Mouse (Mus musculus) neutrophil, adult 5-6 weeks (primary cell): ENCODE measurements around the gene Xbp1. TPM values are rescaled to one million over a fixed set of nuclear protein-coding genes. Genes with fewer than 3 reads are reported as not detected.

Source experiments
- ATAC-seq: fragments of 151-379, 151-347 bp; 2 replicates; pipeline ENCODE4 v1.8.0; 2017; ENCODE audit warnings: mild to moderate bottlenecking, moderate TSS enrichment; ENCODE audit not compliant: insufficient number of reproducible peaks, poor library complexity, low FRiP score, severe bottlenecking; ENCODE audit errors: extremely low read depth
- total RNA-seq: library from RNA; stranded (forward); fragments of 200-1000 nt; gene quantifications from 2 replicates; pipeline ENCODE4 v1.2.3, GENCODE M21; 2017

Xbp1 gene
- total RNA-seq, 1 experiment from 2014 or later = 179 TPM

DNA sequence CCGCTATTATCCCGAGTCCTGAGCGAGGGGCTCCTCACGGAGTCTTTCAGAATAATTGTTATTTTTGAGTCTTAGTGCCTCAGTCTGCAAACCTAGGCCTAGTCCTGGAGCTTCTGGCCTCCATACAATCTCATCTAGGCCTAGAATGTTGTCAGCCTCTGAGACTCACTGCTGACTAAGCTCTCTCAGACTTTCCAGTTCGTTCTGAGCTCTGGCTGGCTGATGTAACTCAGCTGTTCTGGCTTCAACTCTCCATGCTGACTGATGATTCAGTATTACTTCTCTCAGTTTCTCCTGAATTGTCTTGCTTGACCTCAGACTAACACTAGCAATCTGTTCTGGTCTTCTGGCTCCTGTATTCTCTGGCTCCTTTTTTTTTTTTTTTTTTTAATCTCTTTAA lies 31.0 kb downstream of the Xbp1 start:
- ATAC-seq = no peak

DNA sequence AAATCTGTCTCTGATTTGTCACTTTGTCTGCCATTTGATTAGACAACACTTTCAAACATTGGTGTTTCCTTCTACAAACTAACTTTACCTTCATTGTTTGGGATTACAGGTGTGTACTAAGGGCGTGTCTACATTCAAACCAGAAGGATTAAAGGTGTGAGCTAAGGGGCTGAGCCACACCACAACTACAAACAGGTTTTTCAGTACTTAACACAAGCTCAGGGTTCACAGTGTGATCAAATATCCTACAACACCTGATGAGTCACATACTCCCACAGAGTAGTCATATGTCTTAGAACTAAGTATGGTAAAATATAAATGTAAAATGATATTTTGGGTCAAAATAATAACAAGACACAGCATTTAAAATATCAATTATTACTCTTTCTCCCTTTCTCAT lies 31.5 kb downstream of the Xbp1 start:
- no peak for ATAC-seq

DNA sequence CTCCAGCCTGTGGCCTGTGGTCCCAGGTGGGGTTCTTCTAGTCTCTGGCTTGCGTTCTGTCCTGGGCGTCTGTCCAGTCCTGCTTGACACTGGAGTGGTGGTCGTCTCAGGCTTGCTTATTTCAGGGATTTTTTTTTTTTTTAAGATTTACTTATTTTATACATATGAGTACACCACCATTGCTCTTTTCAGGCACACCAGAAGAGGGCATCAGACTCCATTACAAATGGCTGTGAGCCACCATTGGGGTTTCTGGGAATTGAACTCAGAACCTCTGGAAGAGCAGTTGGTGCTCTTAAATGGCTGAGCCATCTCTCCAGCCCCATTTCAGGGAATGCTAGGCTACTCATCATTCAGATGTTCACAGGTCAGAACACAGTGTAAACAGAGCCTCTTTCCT lies 39.8 kb downstream of the Xbp1 start:
- no peak for ATAC-seq

DNA sequence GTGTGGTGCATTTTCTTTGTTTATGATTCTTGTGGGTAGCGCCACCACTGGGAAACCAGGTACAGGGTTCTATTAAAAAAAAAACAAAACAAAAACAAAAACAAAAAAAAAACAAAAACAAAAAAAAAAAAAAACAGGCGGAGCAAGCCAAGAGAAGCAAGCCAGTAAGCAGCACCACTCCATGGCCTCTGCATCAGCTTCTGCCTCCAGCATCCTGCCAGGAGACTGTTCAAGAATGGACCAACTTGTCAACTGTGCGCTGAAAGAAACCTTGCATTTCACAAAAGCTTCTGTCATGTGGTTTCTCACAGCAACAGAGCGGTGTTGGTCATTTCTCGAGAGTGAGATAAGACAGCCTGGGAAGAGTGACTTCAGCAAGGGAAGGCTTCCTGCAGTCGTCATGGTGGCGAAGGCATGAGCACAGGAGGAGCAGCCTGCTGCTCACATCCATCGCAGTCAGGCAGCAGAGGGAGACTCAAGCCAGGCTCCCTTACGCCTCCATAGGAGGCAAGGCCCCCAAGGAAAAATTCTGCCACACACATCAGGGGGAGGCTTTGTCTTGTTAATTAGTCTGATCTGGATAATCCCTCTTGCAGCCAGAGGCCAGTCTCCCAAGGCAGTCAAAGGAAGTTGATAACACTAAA lies 42.3 kb downstream of the Xbp1 start:
- no peak for ATAC-seq

DNA sequence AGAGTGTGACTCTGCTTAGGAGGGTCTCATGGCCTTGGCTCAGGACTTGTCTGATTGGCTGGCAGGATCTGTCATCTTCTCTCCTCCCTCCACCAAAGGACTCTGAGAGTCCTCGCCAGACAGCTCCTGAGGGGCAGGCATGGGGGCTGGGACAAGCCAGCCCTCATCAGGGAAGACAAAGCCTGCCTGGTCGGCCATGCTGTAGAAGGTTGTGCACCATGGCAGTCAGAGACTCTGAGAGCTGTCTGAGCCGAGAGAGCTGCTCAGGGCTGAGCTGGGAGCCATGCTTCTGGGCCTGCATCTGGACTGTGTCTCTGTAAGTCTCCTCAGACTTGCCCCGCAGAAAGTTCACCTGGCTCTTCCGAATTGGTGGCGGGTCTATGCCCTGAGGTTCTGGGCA lies 43.4 kb downstream of the Xbp1 start:
- ATAC-seq = no peak

GRCm38 (mm10) chr11:5565596-5565995 lies 45.1 kb downstream of the Xbp1 start:
- no peak for ATAC-seq

- ATAC-seq = no peak
These were observed 46.0 kb downstream of the Xbp1 start for GRCm38 (mm10) chr11:5566506-5566905.

- no peak for ATAC-seq
These were observed 47.2 kb downstream of the Xbp1 start for GRCm38 (mm10) chr11:5567654-5568053.

DNA sequence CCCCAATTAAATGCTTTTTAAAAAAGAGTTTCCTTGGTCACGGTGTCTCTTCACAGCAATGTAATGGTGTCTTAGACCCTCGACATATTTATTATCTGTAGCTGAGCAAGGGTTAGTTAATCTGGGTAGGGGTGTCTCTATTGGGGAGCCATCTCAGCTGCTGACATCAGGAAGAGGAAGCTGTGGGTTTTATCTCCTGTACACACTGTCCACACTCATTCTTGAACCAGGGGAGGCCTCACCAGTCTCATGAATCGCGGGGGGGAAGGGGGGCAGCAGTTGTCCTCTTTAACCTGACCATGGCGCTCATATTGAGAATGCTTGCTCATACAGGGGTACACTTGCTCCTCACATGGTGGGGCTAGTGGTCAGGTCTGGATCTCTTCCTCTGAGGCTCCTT lies 47.6 kb downstream of the Xbp1 start:
- ATAC-seq = no peak

GRCm38 (mm10) chr11:5569474-5569873 lies 49.0 kb downstream of the Xbp1 start, which contains the start of gene Ankrd36:
Gene Ankrd36, plus strand, starts transcription at chr11:5569684.
- ATAC-seq = no peak

- ATAC-seq = no peak
These were observed 51.4 kb downstream of the Xbp1 start for GRCm38 (mm10) chr11:5571856-5572255.

- no peak for ATAC-seq
These were observed 53.4 kb downstream of the Xbp1 start for GRCm38 (mm10) chr11:5573821-5574220.

DNA sequence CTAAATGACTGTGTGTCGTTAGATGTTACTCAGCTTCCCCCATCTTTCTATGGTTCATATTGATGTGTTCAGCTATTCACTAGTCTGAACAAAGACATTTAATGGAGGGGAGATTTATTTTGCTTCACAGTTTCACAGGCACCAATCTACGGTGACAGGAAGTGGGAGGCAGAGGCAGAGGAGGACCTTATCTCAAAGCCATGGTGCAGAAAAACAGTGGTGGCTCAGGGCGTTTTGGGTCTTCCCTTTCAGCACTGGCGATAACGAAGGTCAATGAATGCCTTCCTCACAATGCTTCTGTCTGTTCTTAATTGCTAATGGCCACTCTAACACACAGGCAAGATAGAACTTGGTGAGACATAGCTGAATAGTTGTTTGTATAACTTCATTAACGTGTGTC lies 54.6 kb downstream of the Xbp1 start:
- no peak for ATAC-seq

Other genes starting within 250 kb of the Xbp1 start
- gene Znrf3, start 75.8 kb upstream of the Xbp1 start, total RNA-seq = 1.3 and 1.4 TPM in 2 replicates
- gene Ccdc117, start 21.5 kb downstream of the Xbp1 start, total RNA-seq = 40.0 and 42.0 TPM in 2 replicates
- not detected in 2 replicates for gene Ankrd36, start 49.0 kb downstream of the Xbp1 start, total RNA-seq
- 29.9 and 38.4 TPM in 2 replicates for gene Mrps24, start 195.0 kb downstream of the Xbp1 start, total RNA-seq
- gene Urgcp, start 241.7 kb downstream of the Xbp1 start, total RNA-seq = 6.8 and 7.2 TPM in 2 replicates